Mouse (Mus musculus): ENCODE measurements around the gene Rps6kl1. TPM values are rescaled to one million over a fixed set of nuclear protein-coding genes. Genes with fewer than 3 reads are reported as not detected.

The Rps6kl1 gene
- polyA plus RNA-seq (2015; fragmentation: Nextera tagmentation; extraction: Ambion mirVana) = 8.6 and 12.2 TPM in 2 replicates

GRCm38 (mm10) chr12:85151002-85151774, at the start of gene Rps6kl1:
Gene Rps6kl1 (minus strand): TSS chr12:85151264.
- H3K4me3 ChIP-seq = peak within 1 kb of the TSS; percentile 47
- H3K9me3 ChIP-seq (replicated peaks) = no peaks in the 10 kb centered on the region
- peak within 1 kb of the TSS; percentile 66 for H3K4me2 ChIP-seq
- peaks cover 20% of the 10 kb centered on the region for H3K27me3 ChIP-seq
- WGBS = 14% methylated on average over 28 of the region's 28 CpGs
- peaks cover 13% of the 10 kb centered on the region for H3K4me1 ChIP-seq
- no peak within 1 kb of the TSS for H3K27ac ChIP-seq
- no peaks in the 10 kb centered on the region for H3K36me3 ChIP-seq (ENCODE audit: poor library complexity, severe bottlenecking)
- ATAC-seq = peak; percentile 97
- peak within 1 kb of the TSS; percentile 65 for H3K9ac ChIP-seq

- H3K27ac ChIP-seq = no peak overlapping the region
- H3K9me3 ChIP-seq (replicated peaks) = no peaks in the 10 kb centered on the region
- H3K4me1 ChIP-seq = peaks cover 18% of the 10 kb centered on the region
- no peak overlapping the region for H3K4me3 ChIP-seq
- 0 out of 2 replicates have a peak, but pooled peaks have one; percentile 13 for ATAC-seq
- no peaks in the 10 kb centered on the region for H3K36me3 ChIP-seq (ENCODE audit: poor library complexity, severe bottlenecking)
- 81% methylated on average over 1 of the region's 1 CpGs for WGBS
- H3K4me2 ChIP-seq = no peak overlapping the region
- H3K9ac ChIP-seq = no peak overlapping the region
- H3K27me3 ChIP-seq = 0 out of 2 replicates have a peak, but pooled peaks cover 3% of the 10 kb centered on the region
Measured at GRCm38 (mm10) chr12:85199954-85200353, 48.9 kb upstream of the Rps6kl1 start.

DNA sequence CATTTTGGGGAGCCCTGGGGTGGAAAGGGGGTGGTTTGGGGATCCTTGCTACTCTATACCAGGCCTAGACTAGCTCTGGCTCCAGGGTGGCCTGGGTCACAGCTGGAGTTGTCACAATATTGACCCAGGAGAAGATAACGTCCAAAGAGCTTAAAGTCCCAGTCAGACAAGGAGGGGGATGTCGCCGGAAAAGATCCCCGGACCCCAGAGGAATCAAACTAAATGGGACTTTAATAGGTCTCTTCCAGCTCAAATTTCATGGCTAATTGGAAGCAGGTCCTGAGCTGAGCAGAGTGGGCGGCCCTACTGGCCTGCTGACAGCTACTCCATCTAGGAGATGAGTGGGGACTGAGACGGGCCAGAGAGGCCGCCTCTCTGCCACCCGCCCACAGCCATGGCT, 46.9 kb upstream of the Rps6kl1 start:
- no peak overlapping the region for H3K4me3 ChIP-seq
- H3K4me1 ChIP-seq = peaks cover 35% of the 10 kb centered on the region
- H3K4me2 ChIP-seq = no peak overlapping the region
- H3K27ac ChIP-seq = no peak overlapping the region
- no peaks in the 10 kb centered on the region for H3K9me3 ChIP-seq (replicated peaks)
- 35% methylated on average over 8 of the region's 8 CpGs for WGBS
- H3K27me3 ChIP-seq = 0 out of 2 replicates have a peak, but pooled peaks cover 3% of the 10 kb centered on the region
- H3K36me3 ChIP-seq (ENCODE audit: poor library complexity, severe bottlenecking) = no peaks in the 10 kb centered on the region
- no peak for ATAC-seq
- no peak overlapping the region for H3K9ac ChIP-seq

DNA sequence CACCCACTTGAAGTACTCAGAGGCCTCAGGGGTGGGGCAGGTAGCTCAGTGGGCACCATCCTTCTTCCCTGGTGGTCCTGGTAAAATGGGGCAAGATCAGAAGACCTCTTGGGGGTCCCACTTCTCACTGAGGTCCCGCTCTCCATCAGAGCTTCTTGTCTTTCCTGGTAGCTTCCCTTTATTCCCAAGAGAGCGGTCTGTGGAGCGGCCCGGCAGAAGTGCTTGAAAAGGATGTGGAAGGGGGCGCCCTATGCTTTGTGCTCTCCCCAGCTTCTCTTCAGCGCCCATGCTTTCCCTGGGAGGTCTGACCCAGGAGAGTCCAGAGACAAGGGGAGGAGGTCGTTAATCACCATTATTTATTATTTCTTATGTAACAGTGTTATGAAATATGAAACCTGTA, 46.3 kb upstream of the Rps6kl1 start:
- peaks cover 41% of the 10 kb centered on the region for H3K4me1 ChIP-seq
- WGBS = 78% methylated on average over 7 of the region's 7 CpGs
- H3K27me3 ChIP-seq = 0 out of 2 replicates have a peak, but pooled peaks cover 3% of the 10 kb centered on the region
- no peaks in the 10 kb centered on the region for H3K36me3 ChIP-seq (ENCODE audit: poor library complexity, severe bottlenecking)
- H3K4me2 ChIP-seq = no peak overlapping the region
- no peak overlapping the region for H3K4me3 ChIP-seq
- no peak for ATAC-seq
- H3K9ac ChIP-seq = no peak overlapping the region
- H3K27ac ChIP-seq = no peak overlapping the region
- H3K9me3 ChIP-seq (replicated peaks) = no peaks in the 10 kb centered on the region

DNA sequence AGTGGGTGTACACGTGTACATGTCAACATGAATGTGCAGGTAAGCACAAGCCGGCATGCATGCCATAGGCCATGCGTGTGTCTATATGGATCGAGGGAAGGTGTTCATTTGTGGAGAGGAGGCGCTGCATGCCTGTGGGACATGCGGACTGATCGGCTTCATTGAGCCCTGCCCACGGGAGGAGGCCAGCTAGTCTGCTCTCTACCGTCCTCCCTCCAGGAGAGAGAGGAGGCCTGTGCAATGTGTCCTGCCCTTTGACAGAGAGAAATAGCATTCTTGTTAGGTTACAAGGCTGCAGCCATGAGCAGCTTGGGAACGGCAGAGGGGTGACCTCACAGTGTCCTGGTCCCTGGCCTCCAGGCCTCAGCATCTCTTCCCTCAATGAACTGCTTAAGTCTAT, 45.1 kb upstream of the Rps6kl1 start:
- 0 out of 2 replicates have a peak, but pooled peaks cover 3% of the 10 kb centered on the region for H3K27me3 ChIP-seq
- H3K4me2 ChIP-seq = no peak overlapping the region
- no peaks in the 10 kb centered on the region for H3K36me3 ChIP-seq (ENCODE audit: poor library complexity, severe bottlenecking)
- ATAC-seq = no peak
- H3K9me3 ChIP-seq (replicated peaks) = no peaks in the 10 kb centered on the region
- H3K4me3 ChIP-seq = no peak overlapping the region
- no peak overlapping the region for H3K9ac ChIP-seq
- no peak overlapping the region for H3K27ac ChIP-seq
- WGBS = 91% methylated on average over 10 of the region's 10 CpGs
- peaks cover 38% of the 10 kb centered on the region for H3K4me1 ChIP-seq

- peaks cover 29% of the 10 kb centered on the region for H3K4me1 ChIP-seq
- no peaks in the 10 kb centered on the region for H3K36me3 ChIP-seq (ENCODE audit: poor library complexity, severe bottlenecking)
- no peak overlapping the region for H3K4me3 ChIP-seq
- no peak overlapping the region for H3K4me2 ChIP-seq
- ATAC-seq = no peak
- no peaks in the 10 kb centered on the region for H3K9me3 ChIP-seq (replicated peaks)
- 0 out of 2 replicates have a peak, but pooled peaks cover 3% of the 10 kb centered on the region for H3K27me3 ChIP-seq
- H3K27ac ChIP-seq = peak overlapping the region; percentile 31
- H3K9ac ChIP-seq = no peak overlapping the region
- WGBS = 86% methylated on average over 5 of the region's 5 CpGs
Measured at GRCm38 (mm10) chr12:85195086-85195485, 44.0 kb upstream of the Rps6kl1 start.

DNA sequence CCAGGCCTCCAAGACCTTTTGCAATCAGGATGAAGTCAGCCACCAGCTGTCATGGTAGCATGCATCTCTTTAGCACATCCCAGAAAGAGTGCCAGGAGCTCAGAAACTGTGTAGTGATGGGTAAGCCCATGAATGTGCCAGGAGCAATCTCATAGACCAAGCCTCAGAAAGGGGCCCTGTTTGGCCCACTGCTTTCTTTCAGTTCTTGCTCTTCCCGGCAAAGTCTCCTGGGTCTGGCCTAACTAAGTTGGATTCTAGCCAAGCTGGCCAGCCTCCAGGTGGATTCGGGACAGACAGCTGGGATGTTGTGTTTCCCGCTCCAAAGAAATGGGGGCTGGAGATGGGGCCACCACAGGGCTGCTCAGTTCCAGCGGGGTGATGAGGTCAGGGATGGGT, 43.6 kb upstream of the Rps6kl1 start:
- WGBS = 36% methylated on average over 4 of the region's 4 CpGs
- Histone ChIP-seq H3K4me2 (no peak overlapping the region), H3K36me3 (ENCODE audit: poor library complexity, severe bottlenecking) (no peaks in the 10 kb centered on the region), H3K4me3 (no peak overlapping the region), H3K9me3 (replicated peaks) (no peaks in the 10 kb centered on the region), H3K27ac (peak overlapping the region; percentile 31), H3K9ac (no peak overlapping the region), H3K27me3 (0 out of 2 replicates have a peak, but pooled peaks cover 3% of the 10 kb centered on the region), H3K4me1 (peaks cover 29% of the 10 kb centered on the region)
- ATAC-seq = peak; percentile 41; the same call in 1 of the 2 replicates

DNA sequence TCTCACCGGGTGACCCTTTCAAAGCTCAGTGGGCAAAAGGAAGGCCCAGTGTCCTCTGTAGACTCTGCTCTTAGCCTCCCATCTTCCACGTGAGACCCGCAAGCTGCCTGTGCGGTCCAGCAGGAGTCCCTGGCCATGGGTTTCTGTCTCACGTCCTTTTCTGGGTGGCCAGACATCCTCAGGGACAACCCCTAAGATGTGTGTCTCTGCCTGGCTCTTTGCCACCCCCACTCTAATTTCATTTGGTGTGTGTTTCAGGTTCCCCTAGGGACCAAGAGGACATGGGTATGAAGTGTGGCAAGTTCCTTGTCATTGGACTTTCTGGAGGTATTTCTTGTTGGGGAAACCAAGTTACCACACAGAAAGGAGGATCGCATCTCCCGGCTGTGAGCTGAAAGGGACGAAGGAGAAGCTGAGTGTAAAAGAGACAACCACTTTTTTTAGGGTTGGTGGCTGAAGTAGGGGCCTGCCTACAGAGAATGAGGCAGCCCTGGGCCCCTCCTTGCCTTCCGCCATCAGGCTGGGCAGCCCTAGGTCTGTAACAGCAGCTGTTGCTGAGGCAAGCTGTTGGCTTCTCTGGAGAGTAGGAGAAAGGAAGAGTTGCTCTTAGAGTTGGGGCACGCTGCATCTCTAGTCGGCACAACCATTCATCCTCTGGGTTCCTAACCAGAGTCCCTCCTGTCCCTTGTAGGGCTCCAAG, 43.0 kb upstream of the Rps6kl1 start:
- peak; percentile 10; the same call in 1 of the 2 replicates for ATAC-seq
- 84% methylated on average over 11 of the region's 11 CpGs for WGBS
- peaks cover 29% of the 10 kb centered on the region for H3K4me1 ChIP-seq
- no peak overlapping the region for H3K4me3 ChIP-seq
- H3K36me3 ChIP-seq (ENCODE audit: poor library complexity, severe bottlenecking) = no peaks in the 10 kb centered on the region
- peak overlapping the region; percentile 31; the same call in 1 of the 2 replicates for H3K27ac ChIP-seq
- H3K9ac ChIP-seq = no peak overlapping the region
- 0 out of 2 replicates have a peak, but pooled peaks cover 1% of the 10 kb centered on the region for H3K27me3 ChIP-seq
- no peak overlapping the region for H3K4me2 ChIP-seq
- no peaks in the 10 kb centered on the region for H3K9me3 ChIP-seq (replicated peaks)

- H3K27ac ChIP-seq = no peak overlapping the region
- H3K9ac ChIP-seq = no peak overlapping the region
- H3K36me3 ChIP-seq (ENCODE audit: poor library complexity, severe bottlenecking) = no peaks in the 10 kb centered on the region
- whole genome bisulfite sequencing = 80% methylated on average over 10 of the region's 10 CpGs
- H3K4me2 ChIP-seq = no peak overlapping the region
- no peaks in the 10 kb centered on the region for H3K27me3 ChIP-seq
- H3K9me3 ChIP-seq (replicated peaks) = no peaks in the 10 kb centered on the region
- H3K4me1 ChIP-seq = peaks cover 29% of the 10 kb centered on the region
- no peak overlapping the region for H3K4me3 ChIP-seq
- no peak for ATAC-seq
Measured at GRCm38 (mm10) chr12:85193146-85193545, 42.1 kb upstream of the Rps6kl1 start.

- Histone ChIP-seq H3K36me3 (ENCODE audit: poor library complexity, severe bottlenecking) (no peaks in the 10 kb centered on the region), H3K4me2 (no peak overlapping the region), H3K4me3 (no peak overlapping the region), H3K9me3 (replicated peaks) (no peaks in the 10 kb centered on the region), H3K4me1 (peaks cover 29% of the 10 kb centered on the region), H3K27me3 (no peaks in the 10 kb centered on the region), H3K27ac (no peak overlapping the region), H3K9ac (no peak overlapping the region)
- WGBS = 30% methylated on average over 19 of the region's 19 CpGs
- ATAC-seq = no peak
Measured at GRCm38 (mm10) chr12:85192461-85193108, 41.5 kb upstream of the Rps6kl1 start.

GRCm38 (mm10) chr12:85190290-85190689, 39.2 kb upstream of the Rps6kl1 start:
- whole genome bisulfite sequencing = 80% methylated on average over 7 of the region's 7 CpGs
- H3K4me3 ChIP-seq = no peak overlapping the region
- no peak overlapping the region for H3K9ac ChIP-seq
- no peak for ATAC-seq
- no peak overlapping the region for H3K27ac ChIP-seq
- no peaks in the 10 kb centered on the region for H3K27me3 ChIP-seq
- no peaks in the 10 kb centered on the region for H3K36me3 ChIP-seq (ENCODE audit: poor library complexity, severe bottlenecking)
- H3K4me1 ChIP-seq = peaks cover 29% of the 10 kb centered on the region
- H3K4me2 ChIP-seq = no peak overlapping the region
- no peaks in the 10 kb centered on the region for H3K9me3 ChIP-seq (replicated peaks)

DNA sequence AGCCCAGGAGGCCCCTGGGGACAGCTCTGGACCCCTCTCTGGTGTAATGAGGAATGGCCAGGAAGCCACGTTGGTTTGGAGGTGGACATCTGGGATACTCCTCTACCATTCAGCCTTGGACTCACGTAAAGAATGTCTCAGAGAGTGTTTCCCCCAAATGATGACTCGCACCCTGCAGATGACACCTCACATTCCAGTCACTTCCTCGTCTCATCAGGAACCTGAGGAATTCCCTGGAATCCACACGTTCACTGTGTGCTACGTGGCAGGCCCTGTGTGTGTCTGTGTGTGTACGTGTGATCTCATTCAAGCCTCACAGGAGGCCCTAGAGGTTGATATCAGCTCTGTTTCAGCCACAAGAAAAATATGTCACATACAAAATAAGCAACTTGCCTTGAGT, 35.3 kb upstream of the Rps6kl1 start:
- Histone ChIP-seq H3K9ac (no peak overlapping the region), H3K4me3 (no peak overlapping the region), H3K27ac (no peak overlapping the region), H3K4me2 (no peak overlapping the region), H3K36me3 (ENCODE audit: poor library complexity, severe bottlenecking) (no peaks in the 10 kb centered on the region), H3K9me3 (replicated peaks) (no peaks in the 10 kb centered on the region), H3K4me1 (peaks cover 15% of the 10 kb centered on the region), H3K27me3 (0 out of 2 replicates have a peak, but pooled peaks cover 4% of the 10 kb centered on the region)
- 78% methylated on average over 7 of the region's 7 CpGs for WGBS
- no peak for ATAC-seq
